Mouse (Mus musculus): Measurements from ENCODE around the gene Ints14. TPM values are rescaled to one million over a fixed set of nuclear protein-coding genes. Genes with fewer than 3 reads are reported as not detected.
A peak's percentile ranks its signal among the peaks of the same experiment; 100 is the strongest.

Gene Ints14
- polyA plus RNA-seq, 1 experiment from 2014 or later: 31.4 TPM

DNA sequence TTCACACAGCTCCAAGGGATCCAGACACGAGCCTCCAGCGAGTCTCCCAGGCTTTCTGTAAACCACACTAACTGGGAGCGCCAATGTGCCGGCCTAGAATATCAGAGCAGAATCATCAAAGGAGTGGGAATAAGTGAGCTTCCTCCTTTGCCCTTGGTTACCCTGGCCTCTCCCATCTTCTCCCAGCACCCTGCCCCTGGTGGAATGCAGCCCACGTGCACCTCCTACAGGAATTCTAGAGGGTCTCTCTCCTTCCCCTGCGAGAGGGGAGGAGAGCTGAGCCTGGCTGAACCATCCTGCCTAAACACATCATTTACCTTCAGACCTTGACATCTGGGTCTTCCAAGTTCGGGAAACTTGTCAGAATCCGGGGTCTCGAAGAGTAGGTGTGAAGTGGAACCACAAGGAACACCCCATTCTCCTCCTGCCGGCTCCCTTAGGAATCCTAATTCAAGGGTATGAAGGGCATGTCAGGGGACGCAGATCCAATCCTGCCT, 9.5 kb upstream of the Ints14 start, which contains the start of gene Slc24a1:
Gene Slc24a1 (minus strand): TSS at position 447 of the 497 bp plus-strand sequence.
- ATAC-seq: no peak
- in situ Hi-C loops (cut with MboI; ENCODE audit: low pct_unique_long_range_greater_than_20kb): no loop called here
- ChIA-PET POLR2A (no interaction called here), CTCF (no interaction called here)
- no peak for TF ChIP-seq CTCF (IDR thresholded peaks at IDR 0.05)
- DNase-seq (ENCODE audit: low read depth, low spot score): no peak
- peaks cover 52% of the 10 kb centered on the region for H3K27me3 ChIP-seq

DNA sequence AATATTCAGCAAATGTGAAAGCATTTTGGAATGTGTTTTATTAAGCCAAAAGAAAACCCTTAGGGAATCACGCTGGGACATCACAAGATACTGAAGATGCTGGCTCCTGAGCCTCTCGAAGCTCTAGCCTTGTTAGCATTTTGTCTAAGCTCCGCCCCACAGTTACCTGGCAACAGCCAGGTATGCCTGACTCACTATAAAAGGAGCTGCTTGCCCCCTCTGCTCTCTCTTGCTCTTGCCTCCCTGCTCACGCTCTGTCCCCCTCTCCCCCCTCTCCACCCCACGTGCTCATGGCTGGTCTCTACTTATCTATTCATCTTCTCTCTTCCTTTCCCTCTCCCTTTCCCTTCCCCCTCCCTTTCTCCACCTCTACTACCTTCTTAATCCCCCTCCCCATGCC, 8.7 kb upstream of the Ints14 start:
- ATAC-seq (no peak), DNase-seq (ENCODE audit: low read depth, low spot score) (no peak)
- POLR2A ChIA-PET: interaction anchor here (0.6 kb wide), 1 partner anchor 56 kb away, joined by 3 read pairs; no protein-coding TSS in a partner anchor
- in situ Hi-C loops (cut with MboI; ENCODE audit: low pct_unique_long_range_greater_than_20kb): no loop called here
- TF ChIP-seq CTCF (IDR thresholded peaks at IDR 0.05): no peak
- H3K27me3 ChIP-seq: peaks cover 52% of the 10 kb centered on the region
- CTCF ChIA-PET: no interaction called here

DNA sequence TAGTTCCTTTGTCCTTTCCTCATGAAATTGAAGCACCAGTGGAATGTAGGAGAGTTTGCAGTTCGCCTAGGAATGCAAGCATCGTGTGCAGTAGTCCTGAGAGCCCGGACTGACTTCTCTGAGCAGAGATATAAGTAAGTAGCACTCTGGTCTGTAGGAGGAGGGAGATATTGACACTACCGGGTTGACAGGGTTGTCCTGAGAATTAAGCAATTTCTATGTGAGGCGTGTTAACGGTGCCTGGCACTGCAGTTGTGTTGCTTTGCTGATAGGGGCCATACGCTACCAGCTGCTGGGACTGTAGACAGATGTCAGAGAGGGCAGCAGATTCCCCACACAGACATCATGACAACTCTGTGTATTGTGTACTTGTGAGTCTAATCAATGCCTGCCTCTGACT, 7.5 kb upstream of the Ints14 start:
- in situ Hi-C loops (cut with MboI; ENCODE audit: low pct_unique_long_range_greater_than_20kb): no loop called here
- ATAC-seq: no peak
- DNase-seq (ENCODE audit: low read depth, low spot score): no peak
- no peak for TF ChIP-seq CTCF (IDR thresholded peaks at IDR 0.05)
- H3K27me3 ChIP-seq: peaks cover 41% of the 10 kb centered on the region
- ChIA-PET POLR2A (interaction anchor here (0.7 kb wide), 1 partner anchor 127 kb away, joined by 3 read pairs; no protein-coding TSS in a partner anchor), CTCF (interaction anchor here (0.9 kb wide), 1 partner anchor 9 kb away, joined by 3 read pairs; no protein-coding TSS in a partner anchor)

DNA sequence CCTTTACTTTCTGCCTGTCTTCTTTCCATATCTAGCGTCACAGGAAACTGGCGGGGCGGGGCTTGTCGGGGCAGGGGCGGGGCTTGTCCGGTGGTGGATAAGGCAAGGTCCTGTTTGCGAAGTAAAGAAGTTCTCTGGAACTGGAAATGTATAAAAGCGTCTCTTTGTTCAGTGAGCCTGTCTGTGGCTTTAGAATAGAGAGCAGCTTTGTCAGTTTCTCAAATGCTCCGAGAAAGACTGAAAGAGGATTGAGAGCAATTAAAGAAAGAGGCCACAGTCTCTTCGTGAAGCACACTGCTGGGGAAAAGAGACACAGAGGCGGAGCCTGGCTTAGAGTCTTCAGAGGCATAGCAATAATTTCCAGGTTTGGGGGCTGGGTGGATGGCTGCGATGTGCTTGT, 4.4 kb upstream of the Ints14 start:
- H3K27me3 ChIP-seq: peaks cover 22% of the 10 kb centered on the region
- no peak for TF ChIP-seq CTCF (IDR thresholded peaks at IDR 0.05)
- no peak for DNase-seq (ENCODE audit: low read depth, low spot score)
- ChIA-PET POLR2A (interaction anchor here (0.6 kb wide), 1 partner anchor 630 kb away, joined by 3 read pairs; no protein-coding TSS in a partner anchor), CTCF (no interaction called here)
- no peak for ATAC-seq
- in situ Hi-C loops (cut with MboI; ENCODE audit: low pct_unique_long_range_greater_than_20kb): no loop called here

DNA sequence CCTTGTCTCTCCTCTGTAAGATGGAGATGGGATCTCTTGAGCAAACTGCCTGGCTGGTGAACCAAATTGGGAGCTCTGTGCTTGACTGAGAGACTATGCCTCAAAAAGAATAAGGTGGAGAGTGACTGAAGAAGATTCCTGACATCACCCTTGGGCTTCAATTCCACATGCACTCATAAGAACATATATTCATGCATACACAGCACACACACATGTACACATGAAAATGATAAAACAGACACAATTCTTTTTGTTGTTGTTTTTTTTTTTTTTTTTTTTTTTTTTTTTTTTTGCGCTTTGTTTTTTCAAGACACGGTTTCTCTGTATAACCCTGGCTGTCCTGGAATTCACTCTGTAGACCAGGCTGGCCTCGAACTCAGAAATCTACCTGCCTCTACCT, 3.4 kb upstream of the Ints14 start:
- in situ Hi-C loops (cut with MboI; ENCODE audit: low pct_unique_long_range_greater_than_20kb): no loop called here
- DNase-seq (ENCODE audit: low read depth, low spot score) (no peak), ATAC-seq (no peak)
- ChIA-PET POLR2A (no interaction called here), CTCF (no interaction called here)
- TF ChIP-seq CTCF (IDR thresholded peaks at IDR 0.05): no peak
- H3K27me3 ChIP-seq: peaks cover 18% of the 10 kb centered on the region

DNA sequence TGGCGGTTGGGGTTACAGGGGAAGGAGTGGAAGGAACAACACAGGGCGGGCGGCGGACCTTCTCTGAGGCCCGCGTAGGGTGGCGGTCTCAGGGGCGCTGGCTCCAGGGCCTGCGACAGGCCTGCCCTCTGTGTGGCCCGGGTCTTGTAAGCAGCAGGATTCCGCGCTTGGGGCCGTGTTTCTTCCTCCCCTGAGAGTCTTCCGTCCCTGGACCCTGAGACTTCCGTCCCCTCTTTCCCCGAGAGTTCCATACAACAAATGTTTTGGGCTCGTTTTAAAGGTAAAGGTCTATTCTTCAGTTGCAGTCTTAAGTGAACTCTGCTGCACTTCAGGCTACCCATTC, 244 bp downstream of the Ints14 start:
- no peak for TF ChIP-seq CTCF (IDR thresholded peaks at IDR 0.05)
- no peaks in the 10 kb centered on the region for H3K27me3 ChIP-seq
- POLR2A ChIA-PET: interaction anchor here (0.6 kb wide), 1 partner anchor 15 kb away, joined by 3 read pairs; no protein-coding TSS in a partner anchor
- CTCF ChIA-PET: no interaction called here
- ATAC-seq: peak; percentile 49
- in situ Hi-C loops (cut with MboI; ENCODE audit: low pct_unique_long_range_greater_than_20kb): no loop called here
- no peak for DNase-seq (ENCODE audit: low read depth, low spot score)

DNA sequence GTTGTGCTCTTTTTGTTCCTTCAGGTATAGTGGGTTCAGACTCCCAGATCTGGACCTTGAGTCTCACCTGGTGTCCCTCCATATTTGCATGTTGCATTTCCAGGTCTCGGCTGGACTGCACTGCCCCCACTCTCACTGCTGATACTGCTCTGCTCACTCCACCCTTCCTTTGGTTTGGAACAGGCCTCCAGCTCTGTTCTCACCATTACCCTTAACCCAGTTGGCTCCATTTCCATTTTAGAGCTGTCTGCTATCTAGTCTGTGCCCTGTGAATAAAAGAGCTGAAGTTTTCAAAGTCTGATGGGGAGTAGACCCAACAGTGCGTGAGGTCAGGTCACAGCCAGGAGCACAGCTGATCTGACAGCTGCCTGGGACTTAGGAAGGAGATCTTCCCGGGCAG, 19.8 kb downstream of the Ints14 start:
- in situ Hi-C loops (cut with MboI; ENCODE audit: low pct_unique_long_range_greater_than_20kb): no loop called here
- no peak for ATAC-seq
- no peak for DNase-seq (ENCODE audit: low read depth, low spot score)
- ChIA-PET CTCF (interaction anchor here (2.0 kb wide), 1 partner anchor 9 kb away, joined by 9 read pairs; no protein-coding TSS in a partner anchor), POLR2A (no interaction called here)
- H3K27me3 ChIP-seq: no peaks in the 10 kb centered on the region
- no peak for TF ChIP-seq CTCF (IDR thresholded peaks at IDR 0.05)

DNA sequence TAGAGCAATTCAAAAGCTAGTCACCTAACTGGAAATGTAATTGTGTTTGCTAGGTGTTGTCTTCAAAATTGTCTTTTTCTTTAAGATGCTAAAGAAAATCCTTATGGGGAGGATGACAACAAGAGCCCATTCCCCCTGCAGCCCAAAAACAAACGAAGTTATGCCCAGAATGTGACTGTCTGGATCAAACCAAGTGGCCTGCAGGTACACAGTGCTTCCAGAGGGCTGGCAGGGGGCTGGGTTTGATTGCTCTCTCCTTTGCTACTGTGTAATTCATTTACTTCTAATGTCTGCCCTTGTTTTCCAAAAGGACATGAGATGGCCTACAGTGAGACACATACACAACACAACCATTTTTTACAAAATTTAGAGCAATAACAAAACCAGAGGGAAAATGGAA, 21.2 kb downstream of the Ints14 start:
- POLR2A ChIA-PET: no interaction called here
- TF ChIP-seq CTCF (IDR thresholded peaks at IDR 0.05): no peak
- no peak for DNase-seq (ENCODE audit: low read depth, low spot score)
- ATAC-seq: no peak
- in situ Hi-C loops (cut with MboI; ENCODE audit: low pct_unique_long_range_greater_than_20kb): no loop called here
- no peaks in the 10 kb centered on the region for H3K27me3 ChIP-seq
- CTCF ChIA-PET: no interaction called here

DNA sequence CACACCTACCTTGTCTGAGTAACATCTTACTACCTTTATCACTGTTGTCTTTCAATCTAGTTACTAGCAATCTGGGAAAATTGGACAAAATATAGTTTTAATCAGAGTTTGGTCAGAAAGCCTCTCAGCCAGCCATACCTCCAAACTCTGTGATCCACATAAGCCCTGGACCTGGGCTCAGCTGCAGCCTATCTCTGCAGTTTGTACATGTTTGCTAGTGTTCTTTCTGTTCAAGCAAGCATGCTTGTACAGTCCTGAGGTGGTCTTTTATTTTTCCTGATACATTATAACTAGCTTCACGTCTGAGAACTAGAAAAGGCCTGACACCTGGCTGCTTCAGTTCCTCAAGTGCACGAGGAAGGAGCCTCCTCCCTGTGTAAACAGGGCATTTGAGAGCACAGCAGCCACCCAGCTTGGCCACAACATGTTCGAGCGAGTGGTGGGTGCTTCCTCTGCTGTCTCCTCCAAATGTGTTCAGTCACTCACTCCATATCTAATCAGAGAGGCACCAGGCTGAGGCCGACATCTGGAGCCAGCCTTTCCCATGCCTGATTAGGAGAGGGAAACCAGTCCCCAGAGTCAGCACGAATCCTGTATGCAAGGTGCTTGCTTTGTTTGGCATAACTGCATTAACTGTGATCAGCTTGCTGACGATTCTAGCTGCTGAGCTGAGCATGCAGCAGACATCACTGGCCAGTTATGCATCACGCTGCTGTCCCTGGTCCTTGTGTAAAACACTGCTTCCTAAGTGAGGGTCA, 24.5 kb downstream of the Ints14 start:
- TF ChIP-seq CTCF (IDR thresholded peaks at IDR 0.05): no peak
- in situ Hi-C loops (cut with MboI; ENCODE audit: low pct_unique_long_range_greater_than_20kb): no loop called here
- ChIA-PET POLR2A (no interaction called here), CTCF (no interaction called here)
- no peaks in the 10 kb centered on the region for H3K27me3 ChIP-seq
- no peak for DNase-seq (ENCODE audit: low read depth, low spot score)
- ATAC-seq: no peak

DNA sequence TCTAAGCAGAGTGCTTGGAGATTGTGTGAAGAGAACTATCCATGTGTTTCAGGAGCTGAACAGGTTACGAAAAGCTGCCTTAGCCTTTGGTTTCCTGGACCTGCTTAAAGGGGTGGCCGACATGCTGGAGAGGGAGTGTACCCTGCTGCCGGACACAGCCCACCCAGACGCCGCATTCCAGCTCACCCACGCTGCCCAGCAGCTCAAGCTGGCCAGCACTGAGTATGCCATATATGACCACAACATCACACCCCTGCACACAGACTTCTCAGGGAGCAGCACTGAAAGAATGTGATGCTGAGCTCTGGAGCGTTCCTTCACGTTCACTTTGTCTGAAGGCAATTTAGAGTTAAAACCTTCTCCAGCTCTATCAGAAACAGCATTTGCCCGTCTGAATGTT, 25.1 kb downstream of the Ints14 start:
- ChIA-PET POLR2A (no interaction called here), CTCF (no interaction called here)

DNA sequence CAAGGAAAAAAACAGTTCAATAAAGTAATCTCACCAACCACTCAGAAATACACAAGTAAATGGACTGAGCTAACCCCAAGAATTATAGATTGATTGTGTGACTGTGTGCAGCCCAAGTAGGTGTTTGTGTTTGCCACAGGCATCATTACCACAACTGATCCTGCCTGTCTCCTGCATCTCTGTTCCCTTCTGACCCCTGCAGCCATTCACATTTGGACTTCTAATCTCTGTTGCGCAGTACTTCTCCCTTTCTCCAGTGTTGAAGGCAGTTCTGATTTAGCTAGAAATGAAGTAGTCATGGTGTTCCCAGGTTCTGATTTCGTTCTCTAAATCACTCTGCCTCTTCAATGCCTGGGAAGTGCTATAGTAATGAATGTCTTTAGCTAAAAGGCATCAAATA, 26.9 kb downstream of the Ints14 start:
- H3K27me3 ChIP-seq: no peaks in the 10 kb centered on the region
- in situ Hi-C loops (cut with MboI; ENCODE audit: low pct_unique_long_range_greater_than_20kb): no loop called here
- ChIA-PET CTCF (interaction anchor here (1.7 to 2.7 kb wide), 2 partner anchors 12 to 14 kb away, joined by 3 to 8 read pairs; no protein-coding TSS in a partner anchor), POLR2A (no interaction called here)
- no peak for DNase-seq (ENCODE audit: low read depth, low spot score)
- no peak for ATAC-seq
- TF ChIP-seq CTCF (IDR thresholded peaks at IDR 0.05): no peak

More for the DNA sequence above, 25.1 kb downstream of the Ints14 start:
- no peak for DNase-seq (ENCODE audit: low read depth, low spot score)
- no peaks in the 10 kb centered on the region for H3K27me3 ChIP-seq
- in situ Hi-C loops (cut with MboI; ENCODE audit: low pct_unique_long_range_greater_than_20kb): no loop called here
- TF ChIP-seq CTCF (IDR thresholded peaks at IDR 0.05): no peak
- no peak for ATAC-seq
